Mouse (Mus musculus): ENCODE results near the gene Gm128.
"Not testable (repeated sequence)": the region's sequence is repeated elsewhere in the genome, so short reads cannot be mapped to it uniquely, and the experiment has no call there.

The Gm128 gene

GRCm38 (mm10) chr3:95231298-95232221, 9.8 kb downstream of the Gm128 start, which contains the start of gene Mllt11:
TSS of gene Mllt11 (minus strand) at chr3:95232171.
- in situ Hi-C loops (cut with MboI, MseI), result no loop called here

GRCm38 (mm10) chr3:95230495-95231297, 10.7 kb downstream of the Gm128 start:
- in situ Hi-C loops (cut with MboI, MseI), result no loop called here

GRCm38 (mm10) chr3:95229781-95230494, 11.5 kb downstream of the Gm128 start:
- in situ Hi-C loops (cut with MboI, MseI), result no loop called here

GRCm38 (mm10) chr3:95228894-95229780, 12.3 kb downstream of the Gm128 start:
- in situ Hi-C loops (cut with MboI, MseI), result no loop called here

- in situ Hi-C loops (cut with MboI, MseI), result no loop called here
These were observed 13.1 kb downstream of the Gm128 start, which contains the start of gene Cdc42se1 for GRCm38 (mm10) chr3:95228148-95228893. TSS of gene Cdc42se1 (plus strand) at chr3:95228732.

- in situ Hi-C loops (cut with MboI, MseI), result no loop called here
These were observed 14.2 kb downstream of the Gm128 start for GRCm38 (mm10) chr3:95227214-95227613.

GRCm38 (mm10) chr3:95224295-95224694, 17.1 kb downstream of the Gm128 start:
- in situ Hi-C loops (cut with MboI, MseI), result no loop called here

GRCm38 (mm10) chr3:95223041-95223440, 18.4 kb downstream of the Gm128 start:
- in situ Hi-C loops (cut with MboI, MseI), result no loop called here

- in situ Hi-C loops (cut with MboI, MseI), result no loop called here
These were observed 22.8 kb downstream of the Gm128 start for GRCm38 (mm10) chr3:95218466-95219137.

- in situ Hi-C loops (cut with MboI, MseI), result no loop called here
These were observed 23.9 kb downstream of the Gm128 start, which contains the start of gene Gabpb2 for GRCm38 (mm10) chr3:95217255-95218134. TSS of gene Gabpb2 (minus strand) at chr3:95217916.

- in situ Hi-C loops (cut with MboI, MseI), result no loop called here
These were observed 24.6 kb downstream of the Gm128 start for GRCm38 (mm10) chr3:95216655-95217254.

GRCm38 (mm10) chr3:95213609-95213975, 27.8 kb downstream of the Gm128 start:
- in situ Hi-C loops (cut with MboI, MseI), result no loop called here

- in situ Hi-C loops (cut with MboI, MseI), result not testable (repeated sequence)
These were observed 28.3 kb downstream of the Gm128 start for GRCm38 (mm10) chr3:95212889-95213608.

GRCm38 (mm10) chr3:95210585-95210984, 30.8 kb downstream of the Gm128 start:
- in situ Hi-C loops (cut with MboI, MseI), result no loop called here

- in situ Hi-C loops (cut with MboI, MseI), result loop anchor here (10.0 kb wide), 1 partner anchor 683 kb away; no protein-coding TSS in a partner anchor
These were observed 33.1 kb downstream of the Gm128 start for GRCm38 (mm10) chr3:95208286-95208685.

GRCm38 (mm10) chr3:95203880-95204279, 37.5 kb downstream of the Gm128 start:
- in situ Hi-C loops (cut with MboI, MseI), result loop anchor here (10.0 kb wide), 1 partner anchor 679 kb away; no protein-coding TSS in a partner anchor

GRCm38 (mm10) chr3:95200562-95200961, 40.8 kb downstream of the Gm128 start:
- in situ Hi-C loops (cut with MboI, MseI), result loop anchor here (10.0 kb wide), 1 partner anchor 676 kb away; no protein-coding TSS in a partner anchor

Measured in T-helper 2 cell (primary cell).